Mouse (Mus musculus): ENCODE measurements around the gene 1700125H20Rik. TPM values are rescaled to one million over a fixed set of nuclear protein-coding genes. Genes with fewer than 3 reads are reported as not detected.

Gene 1700125H20Rik
- polyA plus RNA-seq, 1 experiment from 2014 or later: 1.3 TPM

- ATAC-seq (no peak), DNase-seq (ENCODE audit: low spot score) (no peak)
- Histone ChIP-seq H3K4me3 (ENCODE audit: low read depth, low read length) (no peak overlapping the region), H3K4me2 (ENCODE audit: low read length) (no peak overlapping the region), H3K27ac (ENCODE audit: low read depth, low read length) (no peak overlapping the region), H3K9me3 (replicated peaks; ENCODE audit: control insufficient read depth, low read length) (no peaks in the 10 kb centered on the region), H3K36me3 (ENCODE audit: control insufficient read depth, insufficient read depth, low read length) (no peaks in the 10 kb centered on the region), H3K27me3 (replicated peaks; ENCODE audit: control insufficient read depth, insufficient read depth, low read length) (no peaks in the 10 kb centered on the region), H3K4me1 (ENCODE audit: control insufficient read depth, insufficient read depth, low read length) (no peaks in the 10 kb centered on the region), H3K9ac (ENCODE audit: low read length) (no peak overlapping the region)
- WGBS: 78% methylated on average over 4 of the region's 4 CpGs
Measured at GRCm38 (mm10) chr11:85178413-85178812, 8.2 kb downstream of the 1700125H20Rik start.

DNA sequence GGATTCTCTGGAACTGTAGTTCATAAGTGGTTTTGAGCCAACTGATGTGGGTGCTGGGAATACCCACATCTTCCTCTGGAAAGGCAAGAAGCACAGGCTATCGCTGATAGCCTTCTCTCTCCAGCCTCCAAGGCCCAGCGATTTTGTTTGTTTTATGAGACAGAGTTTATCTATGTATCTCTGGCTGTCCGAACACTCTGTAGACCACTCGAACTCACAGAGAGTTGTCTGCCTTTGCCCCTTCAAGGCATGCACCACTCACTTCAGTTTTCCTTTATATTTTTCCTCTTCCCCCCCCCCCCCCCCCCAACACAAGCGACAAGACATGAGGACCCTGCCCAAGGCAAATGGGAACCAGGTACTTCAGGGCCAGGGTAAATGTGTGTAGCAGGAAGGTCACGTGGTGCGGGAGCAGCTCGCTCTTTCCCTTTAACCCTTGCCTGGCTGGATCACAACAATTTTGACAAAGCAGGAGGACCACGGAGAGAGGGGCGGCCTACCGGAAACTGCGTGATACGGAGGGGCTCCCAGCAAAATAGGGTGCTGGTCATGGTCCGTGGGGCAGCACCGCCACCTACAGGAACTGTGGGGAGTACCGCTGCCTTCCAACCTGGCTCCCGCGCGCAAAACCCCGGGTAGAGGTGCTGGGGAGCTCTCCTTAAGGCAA, 12.5 kb downstream of the 1700125H20Rik start:
- no peaks in the 10 kb centered on the region for H3K36me3 ChIP-seq (ENCODE audit: control insufficient read depth, insufficient read depth, low read length)
- peak overlapping the region; percentile 58 for H3K9ac ChIP-seq (ENCODE audit: low read length)
- peak overlapping the region; percentile 63 for H3K27ac ChIP-seq (ENCODE audit: low read depth, low read length)
- H3K27me3 ChIP-seq (replicated peaks; ENCODE audit: control insufficient read depth, insufficient read depth, low read length): no peaks in the 10 kb centered on the region
- peak overlapping the region; percentile 28 for H3K4me3 ChIP-seq (ENCODE audit: low read depth, low read length)
- WGBS: 8% methylated on average over 20 of the region's 20 CpGs
- peak overlapping the region; percentile 59 for H3K4me2 ChIP-seq (ENCODE audit: low read length)
- no peaks in the 10 kb centered on the region for H3K4me1 ChIP-seq (ENCODE audit: control insufficient read depth, insufficient read depth, low read length)
- peak; percentile 97 for ATAC-seq
- DNase-seq (ENCODE audit: low spot score): peak; percentile 94
- H3K9me3 ChIP-seq (replicated peaks; ENCODE audit: control insufficient read depth, low read length): no peaks in the 10 kb centered on the region

DNA sequence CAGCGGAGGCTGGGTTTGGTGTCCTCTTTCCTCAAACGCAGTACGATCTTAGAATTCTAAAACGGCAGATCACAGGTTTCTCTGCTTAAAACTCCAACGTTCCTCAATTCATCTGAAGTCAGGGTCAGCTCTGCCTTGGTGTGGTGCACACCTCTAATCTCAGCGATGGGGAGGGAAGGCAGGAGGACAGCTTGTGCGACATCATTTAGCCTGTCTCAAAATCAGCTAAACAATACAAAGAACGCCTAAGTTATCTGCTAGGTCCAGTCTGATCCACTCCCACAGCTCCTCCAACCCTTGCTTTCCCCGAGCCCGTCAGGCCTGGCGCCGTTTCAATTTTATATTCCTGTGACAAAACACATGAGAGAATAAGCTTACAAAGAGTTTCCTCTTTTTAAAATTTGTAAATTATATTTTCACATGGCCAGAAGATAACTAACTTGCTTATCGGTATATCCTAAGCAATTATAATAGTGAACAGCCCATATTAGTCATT, 13.1 kb downstream of the 1700125H20Rik start:
- Histone ChIP-seq H3K27ac (ENCODE audit: low read depth, low read length) (peak overlapping the region; percentile 63), H3K9ac (ENCODE audit: low read length) (peak overlapping the region; percentile 58), H3K36me3 (ENCODE audit: control insufficient read depth, insufficient read depth, low read length) (peaks cover 2% of the 10 kb centered on the region; the same call in 1 of the 2 replicates), H3K4me2 (ENCODE audit: low read length) (peak overlapping the region; percentile 59), H3K9me3 (replicated peaks; ENCODE audit: control insufficient read depth, low read length) (no peaks in the 10 kb centered on the region), H3K27me3 (replicated peaks; ENCODE audit: control insufficient read depth, insufficient read depth, low read length) (no peaks in the 10 kb centered on the region), H3K4me1 (ENCODE audit: control insufficient read depth, insufficient read depth, low read length) (no peaks in the 10 kb centered on the region), H3K4me3 (ENCODE audit: low read depth, low read length) (peak overlapping the region; percentile 28)
- WGBS: 28% methylated on average over 13 of the region's 13 CpGs
- ATAC-seq (peak; percentile 25; the same call in 1 of the 2 replicates), DNase-seq (ENCODE audit: low spot score) (peak; percentile 19)

DNA sequence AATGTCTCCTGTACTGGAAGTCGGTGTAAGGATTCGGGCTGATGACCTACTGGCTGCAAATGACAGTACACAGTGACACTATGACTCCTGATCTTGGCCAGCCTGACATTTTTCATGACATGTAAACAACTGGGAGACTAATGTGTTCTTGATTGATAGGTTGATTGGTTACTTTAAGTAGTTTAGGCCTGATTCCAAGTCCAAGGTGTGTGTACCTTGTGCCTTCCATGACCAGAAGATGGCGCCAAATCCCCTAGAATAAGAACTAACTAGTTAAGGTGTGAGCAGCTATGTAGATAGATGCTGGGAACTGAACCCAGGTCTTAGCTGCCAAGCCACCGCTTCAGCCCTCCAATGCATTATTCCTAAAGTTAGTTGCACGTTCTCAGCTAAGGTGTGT, 13.9 kb downstream of the 1700125H20Rik start:
- H3K27ac ChIP-seq (ENCODE audit: low read depth, low read length): no peak overlapping the region
- no peak overlapping the region for H3K4me2 ChIP-seq (ENCODE audit: low read length)
- peak; percentile 63 for DNase-seq (ENCODE audit: low spot score)
- no peaks in the 10 kb centered on the region for H3K27me3 ChIP-seq (replicated peaks; ENCODE audit: control insufficient read depth, insufficient read depth, low read length)
- no peaks in the 10 kb centered on the region for H3K4me1 ChIP-seq (ENCODE audit: control insufficient read depth, insufficient read depth, low read length)
- 72% methylated on average over 5 of the region's 5 CpGs for WGBS
- peaks cover 10% of the 10 kb centered on the region; the same call in 1 of the 2 replicates for H3K36me3 ChIP-seq (ENCODE audit: control insufficient read depth, insufficient read depth, low read length)
- H3K9me3 ChIP-seq (replicated peaks; ENCODE audit: control insufficient read depth, low read length): no peaks in the 10 kb centered on the region
- H3K9ac ChIP-seq (ENCODE audit: low read length): no peak overlapping the region
- H3K4me3 ChIP-seq (ENCODE audit: low read depth, low read length): no peak overlapping the region
- no peak for ATAC-seq

DNA sequence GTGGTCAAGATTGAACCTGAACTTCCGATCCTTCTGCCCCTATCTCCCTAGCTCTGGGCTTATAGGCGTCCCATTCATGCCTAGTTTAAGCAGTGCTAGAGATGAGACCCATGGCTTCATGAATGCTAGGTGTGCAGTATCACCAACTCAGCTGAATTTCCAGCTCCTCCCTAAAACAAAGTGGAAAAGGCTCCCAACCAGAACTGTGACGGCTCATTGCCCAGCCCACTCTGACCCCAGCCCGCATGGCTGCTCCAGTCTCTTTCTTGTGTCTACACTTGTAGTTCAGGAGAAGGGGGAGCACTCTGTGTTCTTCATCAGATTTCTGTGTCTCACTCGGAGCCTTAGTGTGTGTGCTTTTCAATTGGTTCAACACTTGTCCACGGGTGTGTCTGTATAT, 14.6 kb downstream of the 1700125H20Rik start:
- Histone ChIP-seq H3K4me1 (ENCODE audit: control insufficient read depth, insufficient read depth, low read length) (no peaks in the 10 kb centered on the region), H3K36me3 (ENCODE audit: control insufficient read depth, insufficient read depth, low read length) (peaks cover 17% of the 10 kb centered on the region), H3K4me2 (ENCODE audit: low read length) (no peak overlapping the region), H3K27ac (ENCODE audit: low read depth, low read length) (no peak overlapping the region), H3K27me3 (replicated peaks; ENCODE audit: control insufficient read depth, insufficient read depth, low read length) (no peaks in the 10 kb centered on the region), H3K4me3 (ENCODE audit: low read depth, low read length) (no peak overlapping the region), H3K9ac (ENCODE audit: low read length) (no peak overlapping the region), H3K9me3 (replicated peaks; ENCODE audit: control insufficient read depth, low read length) (no peaks in the 10 kb centered on the region)
- DNase-seq (ENCODE audit: low spot score) (no peak), ATAC-seq (no peak)
- WGBS: 91% methylated on average over 6 of the region's 6 CpGs

- H3K9ac ChIP-seq (ENCODE audit: low read length): no peak overlapping the region
- H3K9me3 ChIP-seq (replicated peaks; ENCODE audit: control insufficient read depth, low read length): no peaks in the 10 kb centered on the region
- H3K27ac ChIP-seq (ENCODE audit: low read depth, low read length): no peak overlapping the region
- peaks cover 52% of the 10 kb centered on the region for H3K36me3 ChIP-seq (ENCODE audit: control insufficient read depth, insufficient read depth, low read length)
- H3K27me3 ChIP-seq (replicated peaks; ENCODE audit: control insufficient read depth, insufficient read depth, low read length): no peaks in the 10 kb centered on the region
- H3K4me2 ChIP-seq (ENCODE audit: low read length): no peak overlapping the region
- DNase-seq (ENCODE audit: low spot score): no peak
- H3K4me3 ChIP-seq (ENCODE audit: low read depth, low read length): no peak overlapping the region
- H3K4me1 ChIP-seq (ENCODE audit: control insufficient read depth, insufficient read depth, low read length): no peaks in the 10 kb centered on the region
- ATAC-seq: no peak
- 96% methylated on average over 4 of the region's 4 CpGs for WGBS
Measured at GRCm38 (mm10) chr11:85189110-85189509, 18.9 kb downstream of the 1700125H20Rik start.

DNA sequence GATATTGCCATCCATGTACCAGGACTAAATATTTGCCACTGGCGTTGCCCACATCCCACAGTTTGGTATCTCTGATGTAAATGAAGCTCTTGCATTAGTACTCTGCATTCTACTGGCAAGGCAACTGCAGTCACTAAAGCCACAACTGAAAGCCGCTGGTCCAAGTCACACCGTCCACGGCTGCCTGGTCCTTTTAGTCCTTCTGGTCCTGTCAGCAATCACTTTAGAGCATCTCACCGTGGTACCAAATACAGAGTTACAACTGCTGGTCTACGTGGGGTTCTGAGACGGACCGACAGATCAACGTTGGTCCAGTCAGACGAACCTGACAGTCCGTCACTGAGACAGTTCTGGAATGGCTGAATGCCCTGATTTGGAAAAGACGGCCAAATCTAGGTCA, 20.5 kb downstream of the 1700125H20Rik start:
- Histone ChIP-seq H3K4me1 (ENCODE audit: control insufficient read depth, insufficient read depth, low read length) (no peaks in the 10 kb centered on the region), H3K9me3 (replicated peaks; ENCODE audit: control insufficient read depth, low read length) (no peaks in the 10 kb centered on the region), H3K4me2 (ENCODE audit: low read length) (no peak overlapping the region), H3K36me3 (ENCODE audit: control insufficient read depth, insufficient read depth, low read length) (peaks cover 68% of the 10 kb centered on the region), H3K27me3 (replicated peaks; ENCODE audit: control insufficient read depth, insufficient read depth, low read length) (no peaks in the 10 kb centered on the region), H3K9ac (ENCODE audit: low read length) (no peak overlapping the region), H3K27ac (ENCODE audit: low read depth, low read length) (no peak overlapping the region), H3K4me3 (ENCODE audit: low read depth, low read length) (no peak overlapping the region)
- ATAC-seq: no peak
- WGBS: 96% methylated on average over 12 of the region's 12 CpGs
- DNase-seq (ENCODE audit: low spot score): no peak

- WGBS: 94% methylated on average over 11 of the region's 11 CpGs
- Histone ChIP-seq H3K4me2 (ENCODE audit: low read length) (no peak overlapping the region), H3K36me3 (ENCODE audit: control insufficient read depth, insufficient read depth, low read length) (peaks cover 84% of the 10 kb centered on the region), H3K27me3 (replicated peaks; ENCODE audit: control insufficient read depth, insufficient read depth, low read length) (no peaks in the 10 kb centered on the region), H3K9ac (ENCODE audit: low read length) (no peak overlapping the region), H3K27ac (ENCODE audit: low read depth, low read length) (no peak overlapping the region), H3K4me1 (ENCODE audit: control insufficient read depth, insufficient read depth, low read length) (no peaks in the 10 kb centered on the region), H3K4me3 (ENCODE audit: low read depth, low read length) (no peak overlapping the region), H3K9me3 (replicated peaks; ENCODE audit: control insufficient read depth, low read length) (no peaks in the 10 kb centered on the region)
- ATAC-seq: no peak
- DNase-seq (ENCODE audit: low spot score): no peak
Measured at GRCm38 (mm10) chr11:85194206-85194605, 24.0 kb downstream of the 1700125H20Rik start.

- H3K9ac ChIP-seq (ENCODE audit: low read length): no peak overlapping the region
- H3K4me1 ChIP-seq (ENCODE audit: control insufficient read depth, insufficient read depth, low read length): no peaks in the 10 kb centered on the region
- no peak overlapping the region for H3K4me3 ChIP-seq (ENCODE audit: low read depth, low read length)
- 89% methylated on average over 9 of the region's 9 CpGs for WGBS
- H3K36me3 ChIP-seq (ENCODE audit: control insufficient read depth, insufficient read depth, low read length): peaks cover 83% of the 10 kb centered on the region
- H3K27ac ChIP-seq (ENCODE audit: low read depth, low read length): no peak overlapping the region
- DNase-seq (ENCODE audit: low spot score) (no peak), ATAC-seq (no peak)
- H3K4me2 ChIP-seq (ENCODE audit: low read length): no peak overlapping the region
- H3K9me3 ChIP-seq (replicated peaks; ENCODE audit: control insufficient read depth, low read length): no peaks in the 10 kb centered on the region
- no peaks in the 10 kb centered on the region for H3K27me3 ChIP-seq (replicated peaks; ENCODE audit: control insufficient read depth, insufficient read depth, low read length)
Measured at GRCm38 (mm10) chr11:85196046-85196445, 25.8 kb downstream of the 1700125H20Rik start.
